Mouse (Mus musculus): ENCODE data around the gene Mfrp.

DNA sequence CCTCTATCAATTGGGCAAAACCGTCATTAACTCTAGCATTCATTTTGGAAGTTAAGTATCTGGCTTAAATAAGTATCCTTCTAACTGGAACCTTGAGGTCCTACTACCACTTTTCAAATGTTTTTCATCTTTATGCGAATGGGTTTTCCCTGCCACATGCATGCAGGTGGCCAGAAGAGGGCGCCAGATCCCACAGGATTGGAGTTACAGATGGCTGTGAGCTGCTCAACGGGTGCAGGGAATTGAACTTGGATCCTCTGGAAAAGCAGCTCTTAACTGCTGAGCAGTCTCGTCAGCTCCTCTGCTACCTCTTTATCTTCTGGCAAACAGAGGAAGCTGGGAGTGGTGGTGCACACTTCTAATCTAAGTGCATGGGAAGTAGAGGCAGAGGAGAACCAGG lies 17.5 kb downstream of the Mfrp start:
- TF ChIP-seq POLR2A (IDR thresholded peaks at IDR 0.05; ENCODE audit: control insufficient read depth, extremely low read depth, insufficient read depth, low read length, poor library complexity), result no peak
- peak; percentile 82; the same call in 1 of the 2 replicates for TF ChIP-seq CTCF (IDR thresholded peaks at IDR 0.05; ENCODE audit: borderline replicate concordance, control insufficient read depth, extremely low read depth, insufficient read depth, low read length, poor library complexity)
